Mouse (Mus musculus) cerebellum, adult 8-10 months (tissue): ENCODE results near the gene Lmtk2.

ENCODE experiments used
- DNase-seq: peaks from one replicate; pipeline ENCODE4 v3.0.0; 2022

The Lmtk2 gene

DNA sequence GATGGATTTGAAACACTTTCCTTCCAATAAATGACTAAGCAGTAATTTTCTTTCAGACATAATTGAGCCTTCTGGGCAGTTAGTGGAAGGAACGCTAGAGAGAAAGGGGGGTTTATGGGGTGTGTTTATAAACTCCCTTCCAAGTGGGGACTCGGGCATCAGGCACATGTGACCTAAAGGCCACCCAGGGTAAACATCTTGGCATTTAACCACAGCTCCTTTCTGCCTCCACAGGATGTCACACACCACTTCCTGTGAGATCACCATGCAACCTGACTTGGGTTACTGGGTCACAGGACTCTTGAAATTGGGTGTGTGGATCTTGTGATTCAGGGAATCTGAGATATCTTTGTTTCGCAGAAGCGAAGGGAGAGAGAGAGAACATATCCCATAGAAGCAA lies 121.1 kb downstream of the Lmtk2 start:
- DNase-seq, result no peak

DNA sequence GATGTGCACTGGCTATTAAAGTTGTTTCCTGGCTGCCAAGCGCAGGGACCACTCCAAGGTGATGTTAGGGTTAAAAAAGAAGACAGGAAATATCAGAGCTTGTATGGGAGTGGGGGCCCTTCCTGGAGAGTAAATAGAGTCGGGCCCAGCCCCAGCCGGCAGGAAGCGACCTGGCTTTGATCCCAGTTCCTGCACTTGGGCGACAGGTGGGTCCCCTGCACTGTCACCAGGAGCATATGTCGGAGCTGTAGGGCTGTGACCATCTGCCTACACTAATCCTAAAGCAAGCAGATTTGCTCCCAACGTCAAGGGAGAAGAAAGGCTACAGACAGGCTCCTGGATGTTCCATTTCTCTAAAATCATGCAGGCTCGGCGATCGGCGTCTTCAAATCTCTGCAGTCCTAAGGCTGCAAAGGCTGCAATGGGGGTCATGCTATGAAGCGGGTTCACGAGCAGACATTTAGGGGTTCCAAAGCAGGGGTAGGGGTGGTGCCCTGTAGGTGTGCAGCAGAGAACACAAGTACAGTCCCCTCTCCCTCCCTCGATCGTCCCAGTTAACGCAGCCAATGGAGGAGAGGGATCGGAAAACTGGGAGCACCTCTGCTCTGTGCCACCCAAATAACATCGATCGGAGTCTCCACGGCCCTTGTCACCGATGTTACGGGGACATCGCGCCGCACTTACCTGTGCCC lies 122.7 kb downstream of the Lmtk2 start:
- peak; percentile 84 for DNase-seq

DNA sequence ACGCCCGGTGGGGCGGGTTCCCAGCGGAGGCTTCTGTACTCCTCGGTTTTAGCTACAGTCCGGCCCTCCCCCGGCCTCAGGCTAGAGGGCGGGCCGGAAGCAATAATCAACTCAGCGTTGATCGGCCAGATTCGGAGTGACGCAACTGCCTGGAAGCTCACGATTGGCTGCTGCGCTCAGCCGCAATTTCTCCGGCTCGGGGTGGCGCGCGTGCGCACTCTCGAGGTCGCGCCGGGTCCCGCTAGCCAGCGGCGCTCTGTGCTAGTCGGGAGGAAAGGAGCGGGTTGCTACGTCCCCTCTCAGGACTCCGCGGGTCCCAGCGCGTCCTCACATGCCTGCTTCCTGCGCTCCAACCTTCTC lies 123.2 kb downstream of the Lmtk2 start, which contains the start of gene Tecpr1:
Gene Tecpr1 (minus strand): TSS at position 113 of the 360 bp plus-strand sequence.
- peak; percentile 93 for DNase-seq

DNA sequence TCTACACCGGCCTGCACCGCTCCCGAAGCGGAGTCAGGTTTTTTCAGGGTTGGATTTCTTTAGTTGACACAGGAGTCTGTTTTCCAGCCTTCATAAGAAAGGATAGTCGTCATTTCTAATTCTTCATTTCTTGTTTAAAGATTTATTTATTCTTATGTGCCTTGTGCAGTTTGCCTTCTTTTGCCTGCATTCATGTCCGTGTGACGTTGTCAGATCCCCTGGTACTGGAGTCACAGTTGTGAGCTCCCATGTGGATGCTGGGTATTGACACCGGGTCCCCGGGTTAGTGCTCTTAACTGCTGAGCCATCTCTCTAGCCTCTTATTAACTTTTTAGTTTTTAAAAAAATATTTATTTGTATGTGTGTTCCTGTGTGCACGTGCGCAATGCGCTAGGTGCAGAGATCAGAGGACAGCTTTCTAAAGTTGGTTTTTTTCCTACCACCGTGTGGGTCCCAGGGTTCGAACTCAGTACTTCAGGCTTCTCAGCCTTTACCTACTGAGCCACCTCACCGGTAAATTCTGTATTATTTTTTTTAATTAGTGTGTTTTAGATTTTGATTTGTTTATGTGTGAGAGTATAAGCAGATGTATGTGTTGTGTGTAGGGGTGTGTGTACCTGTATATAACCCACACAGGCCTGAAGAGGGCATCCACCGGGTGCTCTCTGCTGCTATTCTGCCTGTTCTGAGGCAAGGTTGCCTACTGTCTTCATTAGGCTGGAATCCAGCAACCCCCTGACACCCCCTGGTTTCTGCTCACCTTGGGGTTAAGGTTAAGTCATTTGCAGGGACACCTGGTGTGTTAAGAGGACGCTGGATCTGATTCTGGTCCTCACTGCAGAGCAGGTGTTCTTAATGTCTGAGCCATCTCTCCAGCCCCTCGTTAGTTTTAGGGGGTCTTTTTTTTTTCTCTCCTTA lies 123.9 kb downstream of the Lmtk2 start:
- DNase-seq, result no peak

- DNase-seq, result no peak
Observed at GRCm38 (mm10) chr5:144226220-144226619, 126.0 kb downstream of the Lmtk2 start.

DNA sequence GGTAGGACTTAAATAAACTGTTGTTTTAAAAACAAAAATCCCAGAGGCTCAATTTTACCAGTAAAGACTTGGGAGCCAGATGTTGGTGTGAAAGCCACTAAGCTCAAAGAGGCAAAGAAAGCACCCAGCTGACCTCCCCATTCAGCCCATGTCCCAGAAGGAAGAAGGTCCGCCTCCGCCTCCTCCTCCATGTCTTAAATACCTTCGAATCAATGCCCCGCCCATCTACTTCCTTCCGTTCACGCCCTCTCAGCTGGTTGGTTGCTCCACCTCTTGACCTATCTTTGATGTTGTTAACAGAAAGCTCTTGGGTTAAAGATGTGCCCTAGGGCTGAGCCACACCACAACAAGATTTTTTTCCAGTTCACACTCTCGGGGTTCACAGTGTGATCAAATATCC lies 130.0 kb downstream of the Lmtk2 start:
- no peak for DNase-seq

- DNase-seq, result no peak
Observed at GRCm38 (mm10) chr5:144231410-144231809, 131.2 kb downstream of the Lmtk2 start.

DNA sequence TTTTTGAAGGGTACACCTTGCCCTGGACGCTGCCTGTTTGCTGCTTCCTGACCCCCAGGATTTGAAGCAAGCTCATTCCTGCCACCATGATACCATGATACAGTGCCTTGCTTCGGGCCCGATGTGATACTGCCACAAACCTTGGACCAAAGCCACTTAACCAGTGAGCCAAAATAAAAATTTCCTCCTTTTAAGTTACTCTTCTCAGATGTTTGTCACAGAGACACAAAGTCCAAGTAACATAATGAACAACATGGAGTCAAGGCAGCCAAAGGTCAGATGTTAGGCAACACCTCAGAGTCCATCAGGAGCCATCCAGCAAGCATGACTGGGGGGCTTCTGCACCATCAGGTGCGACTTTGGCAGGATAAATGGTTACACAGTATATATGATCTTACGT lies 132.3 kb downstream of the Lmtk2 start:
- no peak for DNase-seq

- DNase-seq, result no peak
Observed at GRCm38 (mm10) chr5:144234222-144234621, 134.0 kb downstream of the Lmtk2 start.

- no peak for DNase-seq
Observed at GRCm38 (mm10) chr5:144234714-144235113, 134.5 kb downstream of the Lmtk2 start.
